Mouse (Mus musculus): ENCODE data around the gene Cxcl9. TPM values are rescaled to one million over a fixed set of nuclear protein-coding genes. Genes with fewer than 3 reads are reported as not detected.

Gene Cxcl9
- polyA plus RNA-seq, 1 experiment from 2014 or later, result 0.03 TPM

DNA sequence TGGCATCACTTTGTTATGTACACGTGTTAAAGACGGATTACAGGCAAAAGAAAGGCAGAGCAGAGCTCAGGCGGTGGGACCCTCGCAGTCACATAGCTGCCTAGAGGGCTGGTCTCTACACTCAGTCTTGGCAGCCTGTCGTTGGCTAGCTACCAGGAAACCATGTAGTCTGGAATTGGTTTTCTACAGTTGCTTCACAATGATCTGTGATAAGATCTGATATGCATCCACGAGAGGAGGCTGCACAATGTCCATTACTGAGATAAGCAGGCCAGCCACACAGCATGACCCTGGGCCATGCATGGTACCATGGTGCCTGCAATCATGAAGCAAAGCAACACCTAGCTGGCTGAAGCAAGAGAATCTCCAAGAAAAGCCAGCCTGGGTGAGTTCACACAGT, 40.0 kb downstream of the Cxcl9 start:
- DNase-seq (ENCODE audit: low read depth, low spot score) (no peak), ATAC-seq (no peak)
- in situ Hi-C loops (cut with MboI; ENCODE audit: low pct_unique_long_range_greater_than_20kb), result no loop called here
- CTCF ChIA-PET, result interaction anchor here (0.9 to 1.3 kb wide), 2 partner anchors 10 to 14 kb away, joined by 4 read pairs; partner anchors contain the start of gene Naaa
- POLR2A ChIA-PET, result interaction anchor here (1.1 kb wide), 1 partner anchor 8 kb away, joined by 4 read pairs; no protein-coding TSS in a partner anchor
- no peak for TF ChIP-seq CTCF (IDR thresholded peaks at IDR 0.05)
- no peaks in the 10 kb centered on the region for H3K27me3 ChIP-seq

DNA sequence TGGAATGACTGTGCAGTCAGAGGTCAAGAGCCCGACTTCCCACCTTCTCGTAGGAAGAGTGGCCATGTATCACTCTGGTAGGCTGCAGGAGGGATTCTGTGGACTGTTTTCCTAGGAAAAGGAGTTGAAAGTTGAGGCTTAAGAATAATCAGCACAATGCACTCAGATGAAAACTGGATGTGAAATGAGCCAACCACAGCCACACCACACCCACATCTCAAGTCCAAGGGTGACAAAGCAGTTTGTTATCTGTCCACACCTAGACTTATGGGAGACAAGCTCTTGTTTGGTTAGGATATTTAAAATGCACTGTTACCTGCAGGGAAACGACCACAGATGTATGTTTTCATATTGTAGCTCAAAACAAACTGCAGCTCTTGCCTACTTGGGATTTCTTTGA, 44.8 kb downstream of the Cxcl9 start:
- CTCF ChIA-PET, result interaction anchor here (0.9 to 2.1 kb wide), 5 partner anchors 14 to 110 kb away, joined by 3 to 7 read pairs (median 4); no protein-coding TSS in a partner anchor
- POLR2A ChIA-PET, result no interaction called here
- in situ Hi-C loops (cut with MboI; ENCODE audit: low pct_unique_long_range_greater_than_20kb), result no loop called here
- DNase-seq (ENCODE audit: low read depth, low spot score), result no peak
- TF ChIP-seq CTCF (IDR thresholded peaks at IDR 0.05), result no peak
- H3K27me3 ChIP-seq, result no peaks in the 10 kb centered on the region
- no peak for ATAC-seq

DNA sequence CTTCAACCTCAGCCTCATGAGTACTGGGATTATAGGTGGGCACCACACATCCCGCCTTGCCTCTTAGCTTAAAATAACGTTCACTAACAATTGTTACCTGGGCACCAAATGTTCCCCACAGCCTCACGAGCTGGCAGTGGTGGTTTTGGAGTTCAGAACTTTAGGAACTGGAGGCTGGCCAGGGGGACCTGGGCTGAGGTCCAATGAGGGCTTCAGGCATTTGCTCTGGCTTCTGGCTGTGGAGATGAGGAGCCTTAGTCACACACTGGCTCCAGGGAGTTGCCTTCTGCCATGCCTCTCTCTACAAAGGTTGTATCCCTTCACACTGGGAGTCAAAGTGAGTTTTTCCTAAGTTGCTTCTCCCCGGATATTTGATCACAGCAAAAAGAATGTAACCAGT, 45.3 kb downstream of the Cxcl9 start:
- ChIA-PET POLR2A (interaction anchor here (1.0 kb wide), 1 partner anchor 27 kb away, joined by 4 read pairs; no protein-coding TSS in a partner anchor), CTCF (interaction anchor here (1.6 kb wide), 1 partner anchor 43 kb away, joined by 5 read pairs; no protein-coding TSS in a partner anchor)
- no peaks in the 10 kb centered on the region for H3K27me3 ChIP-seq
- in situ Hi-C loops (cut with MboI; ENCODE audit: low pct_unique_long_range_greater_than_20kb), result no loop called here
- TF ChIP-seq CTCF (IDR thresholded peaks at IDR 0.05), result no peak
- DNase-seq (ENCODE audit: low read depth, low spot score) (no peak), ATAC-seq (no peak)

DNA sequence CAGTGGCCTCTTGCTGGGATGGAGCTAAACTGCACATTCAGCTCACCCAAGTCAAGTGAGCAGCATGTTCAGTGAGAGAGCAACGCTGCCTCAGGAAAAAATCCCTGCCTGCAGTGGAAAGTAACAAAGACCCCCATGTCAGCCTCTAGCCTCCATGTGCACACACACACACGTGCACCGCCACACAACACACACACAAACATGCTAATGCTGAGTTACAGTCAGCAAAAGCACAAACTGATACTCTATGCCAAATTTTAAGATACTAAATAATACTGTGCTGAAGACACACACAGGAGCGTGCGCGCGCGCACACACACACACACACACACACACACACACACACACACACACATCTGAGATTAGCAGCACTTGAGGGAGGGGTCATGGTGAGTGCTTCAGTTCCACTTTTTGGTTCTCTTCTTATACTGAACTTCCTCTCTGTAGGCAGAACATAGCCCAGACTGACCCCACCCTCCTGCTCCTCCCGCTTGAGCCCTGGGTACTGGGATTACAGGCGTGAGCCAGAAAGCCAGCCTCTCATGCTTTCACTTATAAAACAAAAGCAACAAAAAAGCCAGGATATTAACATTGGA, 48.8 kb downstream of the Cxcl9 start:
- in situ Hi-C loops (cut with MboI; ENCODE audit: low pct_unique_long_range_greater_than_20kb), result no loop called here
- ATAC-seq (no peak), DNase-seq (ENCODE audit: low read depth, low spot score) (no peak)
- ChIA-PET POLR2A (interaction anchor here (0.8 kb wide), 1 partner anchor 30 kb away, joined by 9 read pairs; no protein-coding TSS in a partner anchor), CTCF (interaction anchor here (0.8 to 1.6 kb wide), 4 partner anchors 9 to 119 kb away, joined by 3 to 4 read pairs (median 3); no protein-coding TSS in a partner anchor)
- no peak for TF ChIP-seq CTCF (IDR thresholded peaks at IDR 0.05)
- no peaks in the 10 kb centered on the region for H3K27me3 ChIP-seq

DNA sequence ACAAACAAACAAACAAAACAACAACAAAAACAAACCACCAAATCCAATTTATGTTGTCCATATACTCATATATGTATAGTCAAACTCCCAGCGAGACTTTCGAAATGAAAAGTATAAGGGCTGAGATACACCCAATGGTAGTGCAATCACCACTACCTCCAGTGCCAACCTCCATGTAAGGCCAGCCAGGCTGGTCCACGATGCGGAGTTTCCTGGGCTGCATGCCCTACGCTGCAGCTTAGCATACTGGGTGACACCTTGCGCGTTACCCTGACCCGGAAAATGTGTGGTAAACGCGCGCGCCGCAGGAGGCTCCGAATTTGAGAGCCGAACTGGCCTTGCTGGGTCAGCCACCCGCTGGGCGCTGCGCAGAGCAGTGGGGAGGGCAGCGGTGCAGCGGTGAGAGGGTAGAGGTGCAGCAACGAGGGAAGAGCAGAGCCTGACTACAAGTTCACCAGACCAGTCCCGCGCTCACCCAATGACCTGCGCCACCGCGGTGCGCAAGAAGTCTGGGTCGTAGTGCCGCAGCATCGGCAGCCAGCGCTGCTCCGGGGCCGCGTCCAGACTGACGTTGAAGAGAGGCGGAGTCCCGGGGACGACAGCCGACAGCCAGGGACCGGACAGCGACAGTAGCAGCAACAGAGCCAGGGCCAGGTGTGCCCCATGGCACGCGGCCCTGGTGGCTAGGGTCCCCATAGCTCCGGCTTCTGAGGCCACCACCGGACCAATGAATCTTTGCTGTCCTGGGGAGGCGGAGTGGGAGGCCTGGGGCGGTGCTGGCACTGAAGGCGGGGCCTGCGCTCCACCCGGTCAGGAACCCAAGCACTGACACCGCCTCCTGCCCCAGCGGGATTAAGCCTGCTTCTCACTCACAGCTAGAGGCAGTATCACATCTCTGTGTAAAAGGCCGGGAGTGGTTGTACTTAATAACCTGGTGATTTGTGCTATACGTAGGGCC, 50.2 kb downstream of the Cxcl9 start, which contains the start of gene Naaa:
Naaa (minus strand) TSS at position 734 of the 958 bp plus-strand sequence.
- ChIA-PET CTCF (interaction anchor here (1.2 to 1.6 kb wide), 3 partner anchors 10 to 34 kb away, joined by 3 to 4 read pairs (median 4); no protein-coding TSS in a partner anchor), POLR2A (interaction anchor here (1.0 kb wide), 1 partner anchor 15 kb away, joined by 3 read pairs; no protein-coding TSS in a partner anchor)
- no peak for TF ChIP-seq CTCF (IDR thresholded peaks at IDR 0.05)
- ATAC-seq (peak; percentile 98), DNase-seq (ENCODE audit: low read depth, low spot score) (peak; percentile 33)
- no peaks in the 10 kb centered on the region for H3K27me3 ChIP-seq
- in situ Hi-C loops (cut with MboI; ENCODE audit: low pct_unique_long_range_greater_than_20kb), result no loop called here

Other genes with a start within 250 kb of the Cxcl9 start
- gene G3bp2, start 244.4 kb downstream of the Cxcl9 start, polyA plus RNA-seq (2021), result 125 TPM
- gene Uso1, start 190.1 kb downstream of the Cxcl9 start, polyA plus RNA-seq (2021), result 96.2 TPM
- gene U90926, start 112.7 kb downstream of the Cxcl9 start, polyA plus RNA-seq (2021), result 0.33 TPM
- 0.13 TPM for gene Ppef2, start 71.8 kb downstream of the Cxcl9 start, polyA plus RNA-seq (2021)
- 33.5 TPM for gene Naaa, start 49.9 kb downstream of the Cxcl9 start, polyA plus RNA-seq (2021)
- 27.6 TPM for gene Sdad1, start 17.6 kb downstream of the Cxcl9 start, polyA plus RNA-seq (2021)
- gene Art3, start 3.7 kb upstream of the Cxcl9 start, polyA plus RNA-seq (2021), result not detected
- gene Cxcl10, start 20.8 kb upstream of the Cxcl9 start, polyA plus RNA-seq (2021), result 2.1 TPM
- 48.6 TPM for gene Nup54, start 107.1 kb upstream of the Cxcl9 start, polyA plus RNA-seq (2021)
- gene Scarb2, start 178.8 kb upstream of the Cxcl9 start, polyA plus RNA-seq (2021), result 43.1 TPM
- gene Fam47e, start 227.0 kb upstream of the Cxcl9 start, polyA plus RNA-seq (2021), result not detected